Mouse (Mus musculus) embryonic fibroblast, embryonic 13.5 days (primary cell): ENCODE results near the gene Psmb7. TPM values are rescaled to one million over a fixed set of nuclear protein-coding genes. Genes with fewer than 3 reads are reported as not detected.
A peak's percentile ranks its signal among the peaks of the same experiment; 100 is the strongest.

Experiments
- H3K27ac ChIP-seq: 2 replicates; pipeline ENCODE4 v1.5.1; 2012; ENCODE audit warnings: low read length, control low read depth, inconsistent platforms; ENCODE audit not compliant: insufficient read depth
- H3K4me1 ChIP-seq: 2 replicates; pipeline ENCODE4 v1.6.1; 2011; ENCODE audit warnings: low read length; ENCODE audit not compliant: control insufficient read depth, insufficient read depth
- H3K4me3 ChIP-seq: 2 replicates; pipeline ENCODE4 v1.5.1; 2011; ENCODE audit warnings: mild to moderate bottlenecking, control low read depth, low read length; ENCODE audit not compliant: insufficient read depth
- CTCF ChIP-seq: IDR thresholded peaks from 2 replicates; pipeline ENCODE4 v1.5.1; 2011; ENCODE audit warnings: mild to moderate bottlenecking, control low read depth, low read length, moderate library complexity, borderline replicate concordance; ENCODE audit not compliant: insufficient read depth
- POLR2A ChIP-seq: IDR thresholded peaks from 2 replicates; pipeline ENCODE4 v1.6.1; 2011; ENCODE audit warnings: low read depth, mild to moderate bottlenecking, control low read depth, low read length, moderate library complexity
- polyA plus RNA-seq: library from polyadenylated mRNA; stranded (reverse); fragments of >200 nt; gene quantifications from 2 replicates; pipeline ENCODE4 v1.2.4, GENCODE M21; 2011; ENCODE audit warnings: low read depth; ENCODE audit not compliant: missing spikeins, insufficient read length

Gene Psmb7
- polyA plus RNA-seq, 1 experiment = 177 TPM

- no peak for TF ChIP-seq CTCF
- TF ChIP-seq POLR2A = no peak
- no peaks in the 10 kb centered on the region for H3K4me1 ChIP-seq
- H3K4me3 ChIP-seq = no peak overlapping the region
- no peak overlapping the region for H3K27ac ChIP-seq
These were observed 43.0 kb downstream of the Psmb7 start for GRCm38 (mm10) chr2:38600842-38601241.

GRCm38 (mm10) chr2:38598395-38598794, 45.5 kb downstream of the Psmb7 start:
- TF ChIP-seq POLR2A (no peak), CTCF (no peak)
- no peak overlapping the region for H3K27ac ChIP-seq
- H3K4me1 ChIP-seq = no peaks in the 10 kb centered on the region

GRCm38 (mm10) chr2:38597896-38598295, 46.0 kb downstream of the Psmb7 start:
- no peak for TF ChIP-seq POLR2A
- no peak for TF ChIP-seq CTCF
- H3K4me3 ChIP-seq = no peak overlapping the region
- H3K27ac ChIP-seq = no peak overlapping the region
- no peaks in the 10 kb centered on the region for H3K4me1 ChIP-seq

More at GRCm38 (mm10) chr2:38598395-38598794, 45.5 kb downstream of the Psmb7 start:
- no peak overlapping the region for H3K4me3 ChIP-seq

GRCm38 (mm10) chr2:38594874-38595273, 49.0 kb downstream of the Psmb7 start:
- no peak overlapping the region for H3K27ac ChIP-seq
- H3K4me1 ChIP-seq = no peaks in the 10 kb centered on the region
- no peak overlapping the region for H3K4me3 ChIP-seq
- TF ChIP-seq POLR2A (no peak), CTCF (no peak)

GRCm38 (mm10) chr2:38591751-38592459, 52.0 kb downstream of the Psmb7 start:
- H3K4me3 ChIP-seq = no peak overlapping the region
- H3K4me1 ChIP-seq = no peaks in the 10 kb centered on the region
- TF ChIP-seq CTCF (no peak), POLR2A (no peak)
- H3K27ac ChIP-seq = no peak overlapping the region

GRCm38 (mm10) chr2:38586733-38587132, 57.2 kb downstream of the Psmb7 start:
- peaks cover 3% of the 10 kb centered on the region; the same call in 1 of the 2 replicates for H3K4me1 ChIP-seq
- H3K4me3 ChIP-seq = no peak overlapping the region
- TF ChIP-seq POLR2A (no peak), CTCF (no peak)
- H3K27ac ChIP-seq = no peak overlapping the region

- TF ChIP-seq POLR2A (no peak), CTCF (no peak)
- H3K4me1 ChIP-seq = peaks cover 3% of the 10 kb centered on the region; the same call in 1 of the 2 replicates
- H3K4me3 ChIP-seq = no peak overlapping the region
- H3K27ac ChIP-seq = no peak overlapping the region
These were observed 58.5 kb downstream of the Psmb7 start for GRCm38 (mm10) chr2:38585379-38585736.

GRCm38 (mm10) chr2:38584514-38585378, 59.1 kb downstream of the Psmb7 start:
- no peak for TF ChIP-seq CTCF
- no peak for TF ChIP-seq POLR2A
- H3K4me1 ChIP-seq = peaks cover 3% of the 10 kb centered on the region; the same call in 1 of the 2 replicates
- H3K4me3 ChIP-seq = no peak overlapping the region
- peak overlapping the region; percentile 38 for H3K27ac ChIP-seq

- Histone ChIP-seq H3K27ac (no peak overlapping the region), H3K4me1 (peaks cover 3% of the 10 kb centered on the region; the same call in 1 of the 2 replicates), H3K4me3 (no peak overlapping the region)
- TF ChIP-seq CTCF = no peak
- no peak for TF ChIP-seq POLR2A
These were observed 59.9 kb downstream of the Psmb7 start for GRCm38 (mm10) chr2:38583982-38584381.

GRCm38 (mm10) chr2:38579528-38579927, 64.4 kb downstream of the Psmb7 start:
- no peak overlapping the region for H3K4me3 ChIP-seq
- no peak for TF ChIP-seq CTCF
- TF ChIP-seq POLR2A = no peak
- no peak overlapping the region for H3K27ac ChIP-seq
- H3K4me1 ChIP-seq = peaks cover 3% of the 10 kb centered on the region; the same call in 1 of the 2 replicates
